Mouse (Mus musculus): ENCODE measurements around the gene Ralgps1.

DNA sequence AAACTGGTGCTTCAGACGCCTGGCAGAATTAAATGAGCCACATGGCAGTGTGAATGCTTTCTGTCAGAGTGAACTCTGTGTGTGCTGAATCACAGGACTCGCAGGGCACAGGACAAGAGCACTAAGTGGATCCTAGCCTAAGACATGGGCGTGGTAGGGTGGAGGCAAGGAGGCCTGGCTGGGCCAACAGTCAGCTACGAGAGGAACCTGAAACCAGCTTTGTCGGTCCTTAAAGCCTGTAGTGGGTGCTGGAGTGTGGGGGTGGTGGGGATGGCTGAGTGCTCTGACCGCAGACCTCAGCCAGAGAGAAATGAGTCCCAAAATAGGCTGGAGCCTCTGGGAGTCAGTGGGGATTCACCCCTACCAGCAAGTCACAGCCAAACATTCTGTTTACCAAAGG lies 168.0 kb downstream of the Ralgps1 start:
- TF ChIP-seq CTCF (IDR thresholded peaks at IDR 0.05; ENCODE audit: insufficient read depth, low read depth, low read length) (no peak), POLR2A (IDR thresholded peaks at IDR 0.05; ENCODE audit: insufficient read depth, low read depth, low read length) (no peak)
